Mouse (Mus musculus) liver, embryonic 16.5 days (tissue): Measurements from ENCODE around the gene Wfdc15a. TPM values are rescaled to one million over a fixed set of nuclear protein-coding genes. Genes with fewer than 3 reads are reported as not detected.
A peak's percentile ranks its signal among the peaks of the same experiment; 100 is the strongest.

Source experiments
- ATAC-seq: fragments of 200-750 bp; cut with Nextera tagmentation; 2 replicates; pipeline ENCODE4 v1.8.0; 2017; ENCODE audit warnings: low read depth, mild to moderate bottlenecking, moderate number of reproducible peaks, moderate library complexity
- H3K27ac ChIP-seq: fragments of 300-500 bp; sonication (generic); 2 replicates; pipeline ENCODE4 v1.5.1; 2014; ENCODE audit warnings: mild to moderate bottlenecking, low read length
- H3K27me3 ChIP-seq: fragments of 300-500 bp; sonication (generic); 2 replicates; pipeline ENCODE4 v1.6.1; 2014; ENCODE audit warnings: low read depth, low read length, mixed read lengths; ENCODE audit not compliant: control insufficient read depth, insufficient read depth
- H3K36me3 ChIP-seq: fragments of 300-500 bp; sonication (generic); 2 replicates; pipeline ENCODE4 v1.6.1; 2014; ENCODE audit warnings: mild to moderate bottlenecking; ENCODE audit not compliant: control insufficient read depth, insufficient read depth
- H3K4me1 ChIP-seq: fragments of 300-500 bp; sonication (generic); 2 replicates; pipeline ENCODE4 v1.6.1; 2014; ENCODE audit warnings: low read depth, low read length, mixed read lengths; ENCODE audit not compliant: control insufficient read depth
- H3K4me2 ChIP-seq: fragments of 300-500 bp; sonication (generic); 2 replicates; pipeline ENCODE4 v1.6.1; 2014; ENCODE audit warnings: low read depth, low read length, mixed read lengths
- H3K4me3 ChIP-seq: fragments of 300-500 bp; sonication (generic); 2 replicates; pipeline ENCODE4 v1.5.1; 2014; ENCODE audit warnings: low read depth, mild to moderate bottlenecking, low read length
- H3K9ac ChIP-seq: fragments of 300-500 bp; sonication (generic); 2 replicates; pipeline ENCODE4 v1.6.1; 2014; ENCODE audit warnings: low read depth, low read length
- H3K9me3 ChIP-seq: fragments of 300-500 bp; sonication (generic); replicated peaks from 2 replicates; pipeline ENCODE4 v1.6.1; 2016; ENCODE audit warnings: low read length; ENCODE audit not compliant: control insufficient read depth
- WGBS: fragments of 180-500 bp; shearing (Covaris S2); extraction: QIAGEN DNeasy Blood & Tissue Kit; methylation state at CpG from one replicate; pipeline ENCODE4 v1.1.7; 2014; ENCODE audit not compliant: insufficient replicate concordance; 5-methylcytosine and 5-hydroxymethylcytosine counted together
- polyA plus RNA-seq: library from polyadenylated mRNA; unstranded; fragments of >200 nt; fragmentation: Nextera tagmentation; extraction: Ambion mirVana; gene quantifications from 2 replicates; pipeline ENCODE4 v1.2.1, GENCODE M21; 2015

Wfdc15a gene
- polyA plus RNA-seq, 1 experiment from 2014 or later, result not detected

- no peak for ATAC-seq
- no peak within 1 kb of the TSS for H3K4me3 ChIP-seq
- H3K4me1 ChIP-seq, result no peaks in the 10 kb centered on the region
- no peaks in the 10 kb centered on the region for H3K27me3 ChIP-seq
- 62% methylated on average over 7 of the region's 7 CpGs for WGBS
- H3K27ac ChIP-seq, result no peak within 1 kb of the TSS
- no peaks in the 10 kb centered on the region for H3K36me3 ChIP-seq
- H3K4me2 ChIP-seq, result no peak within 1 kb of the TSS
- no peaks in the 10 kb centered on the region for H3K9me3 ChIP-seq
- H3K9ac ChIP-seq, result no peak within 1 kb of the TSS
Measured at GRCm38 (mm10) chr2:164182692-164183255, 17.2 kb downstream of the Wfdc15a start, which contains the start of gene Wfdc5. Gene Wfdc5 (minus strand): TSS chr2:164182742.

DNA sequence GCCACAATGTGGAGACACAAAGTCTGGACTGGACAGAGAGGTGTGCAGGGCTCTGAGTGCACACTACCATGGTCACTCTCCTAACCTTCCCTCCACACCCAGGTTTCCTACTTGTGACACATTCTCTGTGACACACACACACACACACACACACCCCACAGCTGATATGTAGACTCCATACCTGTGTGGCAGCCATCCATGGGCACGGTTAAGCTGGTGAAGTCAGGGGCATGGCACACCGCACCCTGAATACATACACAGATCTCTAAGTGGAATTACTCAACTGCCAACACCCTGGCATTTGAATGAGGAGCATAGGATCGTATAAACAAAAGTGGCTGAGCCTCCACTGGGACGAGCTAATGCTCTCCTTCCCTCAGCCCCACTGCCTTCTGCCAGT lies 19.2 kb downstream of the Wfdc15a start:
- WGBS, result 70% methylated on average over 4 of the region's 4 CpGs

GRCm38 (mm10) chr2:164180124-164180523 lies 19.8 kb downstream of the Wfdc15a start:
- Histone ChIP-seq H3K27ac (no peak overlapping the region), H3K4me3 (no peak overlapping the region), H3K9ac (no peak overlapping the region), H3K4me2 (no peak overlapping the region), H3K27me3 (no peaks in the 10 kb centered on the region), H3K36me3 (no peaks in the 10 kb centered on the region), H3K4me1 (no peaks in the 10 kb centered on the region), H3K9me3 (no peaks in the 10 kb centered on the region)
- WGBS, result 29% methylated on average over 3 of the region's 3 CpGs
- ATAC-seq, result no peak

More for the DNA sequence above, 19.2 kb downstream of the Wfdc15a start:
- H3K4me1 ChIP-seq, result no peaks in the 10 kb centered on the region
- ATAC-seq, result no peak
- H3K9me3 ChIP-seq, result no peaks in the 10 kb centered on the region
- H3K4me2 ChIP-seq, result no peak overlapping the region
- no peaks in the 10 kb centered on the region for H3K27me3 ChIP-seq
- no peak overlapping the region for H3K9ac ChIP-seq
- no peak overlapping the region for H3K27ac ChIP-seq
- H3K36me3 ChIP-seq, result no peaks in the 10 kb centered on the region
- no peak overlapping the region for H3K4me3 ChIP-seq

GRCm38 (mm10) chr2:164177831-164178230 lies 22.1 kb downstream of the Wfdc15a start:
- no peaks in the 10 kb centered on the region for H3K36me3 ChIP-seq
- WGBS, result 69% methylated on average over 5 of the region's 5 CpGs
- no peak overlapping the region for H3K27ac ChIP-seq
- no peak overlapping the region for H3K9ac ChIP-seq
- H3K4me1 ChIP-seq, result no peaks in the 10 kb centered on the region
- ATAC-seq, result no peak
- no peaks in the 10 kb centered on the region for H3K27me3 ChIP-seq
- H3K4me2 ChIP-seq, result no peak overlapping the region
- H3K9me3 ChIP-seq, result no peaks in the 10 kb centered on the region
- no peak overlapping the region for H3K4me3 ChIP-seq

- Histone ChIP-seq H3K36me3 (no peaks in the 10 kb centered on the region), H3K9me3 (no peaks in the 10 kb centered on the region), H3K4me3 (no peak overlapping the region), H3K27me3 (peaks cover 11% of the 10 kb centered on the region), H3K9ac (no peak overlapping the region), H3K4me1 (no peaks in the 10 kb centered on the region; the same call in 1 of the 2 replicates), H3K27ac (no peak overlapping the region), H3K4me2 (no peak overlapping the region)
- no peak for ATAC-seq
- WGBS, result 44% methylated on average over 3 of the region's 3 CpGs
Measured at GRCm38 (mm10) chr2:164175850-164176249, 24.1 kb downstream of the Wfdc15a start.

DNA sequence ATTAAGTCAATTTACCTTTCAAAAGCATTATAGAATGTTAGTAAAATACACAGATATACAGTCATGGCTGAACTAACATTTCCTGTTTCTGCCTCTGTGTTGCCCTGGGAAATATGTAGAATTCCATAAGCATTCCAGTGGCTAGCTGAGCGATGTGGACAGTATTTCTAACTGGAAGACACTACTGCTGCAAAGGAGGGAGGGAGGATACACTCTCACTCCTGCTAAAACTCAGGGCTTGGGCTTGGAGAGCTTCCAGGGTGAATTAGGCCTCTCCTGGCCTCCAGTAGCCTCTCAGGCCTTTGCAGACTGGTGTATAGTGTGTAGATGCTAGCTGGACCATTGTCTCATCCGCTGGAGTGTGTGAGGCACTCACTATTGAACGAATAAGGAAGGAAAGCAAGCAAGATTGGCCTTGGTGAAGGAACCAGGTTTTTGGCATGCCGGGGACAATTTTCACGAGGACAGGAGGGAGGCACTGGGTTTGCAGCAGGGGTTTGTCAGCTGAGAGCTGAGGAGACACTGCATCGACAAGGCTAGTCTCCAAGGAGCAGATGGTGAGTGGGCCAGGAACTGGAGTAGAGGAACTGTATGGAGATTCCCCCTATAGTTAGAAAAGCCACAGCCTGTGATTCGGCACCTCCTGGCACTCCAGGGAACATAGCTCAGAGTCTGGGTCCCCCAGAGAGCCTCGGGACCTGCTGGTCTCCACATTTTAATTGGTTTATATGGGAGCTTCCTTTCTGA lies 25.1 kb downstream of the Wfdc15a start:
- Histone ChIP-seq H3K27me3 (peaks cover 21% of the 10 kb centered on the region), H3K4me3 (no peak overlapping the region), H3K9ac (no peak overlapping the region), H3K4me2 (no peak overlapping the region), H3K36me3 (no peaks in the 10 kb centered on the region), H3K4me1 (no peaks in the 10 kb centered on the region; the same call in 1 of the 2 replicates), H3K27ac (no peak overlapping the region), H3K9me3 (no peaks in the 10 kb centered on the region)
- ATAC-seq, result no peak
- 46% methylated on average over 8 of the region's 8 CpGs for WGBS

GRCm38 (mm10) chr2:164173394-164173793 lies 26.5 kb downstream of the Wfdc15a start:
- no peaks in the 10 kb centered on the region; the same call in 1 of the 2 replicates for H3K4me1 ChIP-seq
- no peaks in the 10 kb centered on the region for H3K9me3 ChIP-seq
- no peak overlapping the region for H3K27ac ChIP-seq
- no peak overlapping the region for H3K4me3 ChIP-seq
- no peak overlapping the region for H3K4me2 ChIP-seq
- H3K36me3 ChIP-seq, result no peaks in the 10 kb centered on the region
- 26% methylated on average over 3 of the region's 3 CpGs for WGBS
- H3K9ac ChIP-seq, result no peak overlapping the region
- peaks cover 36% of the 10 kb centered on the region for H3K27me3 ChIP-seq
- no peak for ATAC-seq

DNA sequence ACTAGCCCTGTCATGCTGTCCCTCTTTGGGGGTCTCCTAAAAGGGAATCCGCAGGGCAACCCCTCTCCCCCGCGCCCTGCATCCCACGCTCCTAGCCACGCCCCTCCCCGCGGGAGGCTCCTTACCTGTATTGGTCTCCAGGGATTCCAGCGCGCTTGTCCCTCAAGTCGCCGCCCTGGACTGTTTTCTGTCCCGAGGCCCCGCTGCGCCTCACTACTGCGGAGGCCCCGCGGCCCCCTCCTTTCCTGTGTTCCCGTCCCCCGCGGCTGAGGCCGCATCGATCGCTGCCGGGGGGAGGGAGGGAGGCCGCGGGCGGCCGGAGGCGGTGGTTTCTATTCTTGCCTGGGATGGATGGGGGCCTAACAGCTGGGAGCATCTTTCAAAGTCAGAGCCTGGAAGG lies 29.0 kb downstream of the Wfdc15a start, which contains the start of gene Kcns1:
Kcns1 (minus strand) TSS at position 212 of the 400 bp plus-strand sequence.
- no peaks in the 10 kb centered on the region for H3K36me3 ChIP-seq
- H3K4me3 ChIP-seq, result peak within 1 kb of the TSS; percentile 31; the same call in 1 of the 2 replicates
- H3K27ac ChIP-seq, result no peak within 1 kb of the TSS
- under 1% methylated on average over 29 of the region's 29 CpGs for WGBS
- no peaks in the 10 kb centered on the region; the same call in 1 of the 2 replicates for H3K4me1 ChIP-seq
- peaks cover 59% of the 10 kb centered on the region for H3K27me3 ChIP-seq
- H3K9ac ChIP-seq, result no peak within 1 kb of the TSS
- no peak for ATAC-seq
- H3K4me2 ChIP-seq, result no peak within 1 kb of the TSS
- H3K9me3 ChIP-seq, result no peaks in the 10 kb centered on the region

- Histone ChIP-seq H3K4me3 (no peak overlapping the region), H3K9me3 (no peaks in the 10 kb centered on the region), H3K27me3 (peaks cover 61% of the 10 kb centered on the region), H3K27ac (no peak overlapping the region), H3K4me1 (no peaks in the 10 kb centered on the region; the same call in 1 of the 2 replicates), H3K4me2 (no peak overlapping the region), H3K36me3 (no peaks in the 10 kb centered on the region), H3K9ac (no peak overlapping the region)
- WGBS, result 6% methylated on average over 11 of the region's 11 CpGs
- ATAC-seq, result no peak
Measured at GRCm38 (mm10) chr2:164170326-164170725, 29.6 kb downstream of the Wfdc15a start.
